Mouse (Mus musculus) testis, postnatal 14 days (tissue): ENCODE measurements around the gene Colec11.
A peak's percentile ranks its signal among the peaks of the same experiment; 100 is the strongest.

Experiments used
- DNase-seq: peaks from one replicate; pipeline ENCODE4 v3.0.0; 2021; ENCODE audit warnings: low spot score

Gene Colec11

DNA sequence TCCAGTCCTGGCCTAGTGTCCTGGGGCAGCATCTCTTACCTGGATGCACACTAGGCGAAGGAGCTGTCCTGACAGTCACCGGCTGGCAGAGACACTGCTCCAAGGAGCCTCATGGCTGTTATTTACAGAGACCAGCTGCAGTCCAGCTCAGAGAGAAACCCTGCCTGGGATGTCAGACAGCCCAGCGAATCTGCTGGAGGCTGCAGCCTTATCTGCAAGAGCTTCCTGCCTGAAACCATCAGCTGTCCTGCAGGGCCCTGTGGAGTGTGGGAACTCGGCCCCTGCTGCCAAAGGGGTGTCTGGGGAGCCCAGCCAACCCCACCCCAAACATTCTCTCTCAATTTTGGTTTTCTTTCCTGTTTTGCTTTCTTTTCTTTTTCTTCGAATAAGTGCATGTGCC is at the start of gene Colec11:
Gene Colec11 (minus strand): TSS at position 183 of the 400 bp plus-strand sequence.
- no peak for DNase-seq

DNA sequence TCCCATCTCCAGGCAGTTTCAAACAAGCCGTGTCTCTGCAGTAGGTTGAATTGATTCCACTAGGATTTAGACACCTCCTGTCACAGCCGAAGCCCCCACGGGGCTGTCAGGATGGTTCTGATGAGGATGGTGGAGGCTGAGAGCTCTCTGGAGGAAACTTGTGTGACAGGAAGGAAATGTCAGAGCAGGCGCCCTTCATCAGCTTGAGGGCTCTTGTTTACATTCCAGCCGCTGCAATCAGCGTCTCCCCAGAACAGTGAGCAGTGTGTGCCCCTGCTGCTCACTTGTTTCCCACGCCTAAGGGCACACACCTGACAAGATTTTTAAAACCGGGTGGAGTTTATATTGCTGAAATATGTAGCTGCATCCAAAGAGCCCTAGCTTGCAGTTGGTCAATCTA is 44.1 kb upstream of the Colec11 start:
- DNase-seq = no peak

DNA sequence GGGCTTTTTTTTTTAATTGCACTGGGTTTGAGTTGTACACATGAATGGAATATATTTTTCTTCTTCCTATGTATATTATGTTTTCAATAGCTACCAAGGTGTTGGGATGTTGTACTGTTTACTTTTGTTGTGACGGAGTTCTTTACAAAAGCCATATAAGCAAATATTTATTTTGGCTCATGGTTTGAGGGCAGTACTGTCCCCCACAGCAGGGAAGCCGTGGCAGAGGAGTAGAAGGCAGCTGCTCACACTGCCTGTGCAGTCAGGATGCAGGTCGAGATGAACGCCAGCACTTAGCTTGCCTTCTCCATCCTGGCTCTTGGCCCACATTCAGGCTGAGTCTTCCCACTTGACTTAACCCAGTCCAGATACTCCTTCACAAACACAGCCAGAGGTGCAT is 43.6 kb upstream of the Colec11 start:
- DNase-seq = no peak

DNA sequence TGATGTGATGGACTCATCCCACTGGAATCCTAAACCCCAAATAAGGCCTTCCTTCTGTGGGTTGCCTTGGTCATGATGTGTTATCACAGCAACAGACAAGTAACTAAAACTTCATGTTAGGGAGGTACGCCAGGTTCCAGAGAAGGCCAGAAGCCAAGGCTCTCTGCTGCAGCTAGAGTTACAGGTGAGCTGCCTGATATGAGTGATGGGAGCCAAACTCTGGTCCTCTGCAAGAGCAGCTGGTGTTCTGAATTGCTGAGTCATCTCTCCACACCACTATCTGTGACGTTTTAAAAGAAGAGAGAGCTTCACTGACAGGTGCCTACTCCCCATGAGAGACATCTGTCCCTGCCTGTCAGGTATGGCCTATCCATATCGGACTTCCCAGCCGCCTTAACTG is 39.5 kb upstream of the Colec11 start:
- DNase-seq = no peak

DNA sequence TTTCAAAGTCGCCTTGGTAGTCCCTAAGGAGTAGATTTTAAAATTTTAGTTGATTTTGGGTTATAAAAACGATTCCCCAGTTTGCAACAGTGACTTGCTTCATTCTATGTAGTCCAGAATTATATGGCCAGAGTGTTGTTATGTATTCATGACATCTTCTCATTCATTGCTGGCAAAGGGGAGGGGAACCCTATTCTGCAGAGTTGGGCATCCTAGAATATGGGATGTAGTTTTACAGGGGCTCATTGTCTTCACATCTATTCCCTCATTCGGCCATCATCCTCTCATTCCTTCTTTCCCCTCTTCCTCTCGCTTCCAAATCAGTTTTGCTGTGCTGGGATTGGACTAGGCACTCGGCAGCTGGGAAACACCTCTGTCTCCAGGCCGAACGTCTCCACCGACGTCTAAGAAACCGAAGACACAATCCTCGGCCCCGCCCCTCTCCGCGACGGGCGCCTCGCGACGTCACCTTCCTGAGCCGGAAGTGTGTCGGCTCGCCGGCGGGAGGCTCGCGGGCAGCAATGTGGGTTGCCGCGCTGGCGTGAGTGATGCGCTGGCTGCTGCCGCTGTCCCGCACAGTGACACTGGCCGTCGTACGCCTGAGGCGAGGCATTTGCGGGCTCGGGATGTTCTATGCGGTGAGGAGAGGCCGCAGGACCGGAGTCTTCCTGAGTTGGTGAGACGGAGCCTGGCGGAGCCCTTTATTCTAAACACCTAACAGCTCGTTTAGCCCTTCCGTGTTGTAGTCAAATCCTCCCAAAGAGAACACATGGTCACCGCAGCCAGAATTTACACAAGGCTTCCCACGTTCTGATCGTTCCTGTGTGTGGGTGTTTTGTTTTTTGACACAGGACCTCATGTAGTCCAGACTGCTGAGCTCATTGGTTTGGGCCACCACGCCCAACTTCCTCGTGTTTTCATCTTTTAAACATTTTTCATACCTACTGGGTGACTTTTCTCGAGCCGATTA is 26.2 kb upstream of the Colec11 start, which contains the start of gene Rnaseh1:
Gene Rnaseh1 (plus strand): TSS at position 462 of the 970 bp plus-strand sequence.
- DNase-seq = peak; percentile 89

DNA sequence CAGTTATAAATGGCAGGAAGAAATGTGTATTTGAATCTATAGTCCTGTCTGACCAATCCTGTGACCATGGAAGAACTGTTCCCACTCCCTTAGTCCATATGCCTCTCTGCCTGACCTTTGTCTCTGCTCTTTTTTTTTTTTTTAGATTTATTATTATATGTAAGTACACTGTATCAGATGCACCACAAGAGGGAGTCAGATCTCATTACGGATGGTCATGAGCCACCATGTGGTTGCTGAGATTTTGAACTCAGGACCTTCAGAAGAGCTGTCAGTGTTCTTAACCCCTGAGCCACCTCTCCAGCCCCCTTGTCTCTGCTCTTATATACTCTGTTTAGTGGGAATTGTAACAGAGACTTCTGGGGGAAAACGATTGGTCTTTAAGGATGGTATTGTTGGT is 15.6 kb upstream of the Colec11 start:
- no peak for DNase-seq

DNA sequence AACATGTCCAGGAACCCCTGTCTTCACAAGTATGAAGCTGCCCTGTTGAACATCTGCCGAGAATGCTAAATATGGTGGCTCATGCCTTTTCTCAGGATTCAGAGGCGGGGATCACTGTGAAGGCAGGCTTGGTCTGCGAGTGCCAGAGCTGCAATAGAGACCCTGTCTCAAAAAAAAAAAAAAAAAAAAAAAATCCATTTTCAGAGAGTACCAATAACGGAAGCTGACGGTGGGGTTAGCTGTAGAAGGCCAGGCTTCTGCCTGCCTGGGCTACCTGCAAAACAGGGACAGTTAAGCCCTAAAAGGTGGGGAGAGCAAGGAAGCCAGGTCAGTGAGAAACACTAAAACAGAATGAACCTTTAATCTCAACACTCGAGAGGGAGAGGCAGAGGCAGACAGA is 13.4 kb upstream of the Colec11 start:
- DNase-seq = no peak

DNA sequence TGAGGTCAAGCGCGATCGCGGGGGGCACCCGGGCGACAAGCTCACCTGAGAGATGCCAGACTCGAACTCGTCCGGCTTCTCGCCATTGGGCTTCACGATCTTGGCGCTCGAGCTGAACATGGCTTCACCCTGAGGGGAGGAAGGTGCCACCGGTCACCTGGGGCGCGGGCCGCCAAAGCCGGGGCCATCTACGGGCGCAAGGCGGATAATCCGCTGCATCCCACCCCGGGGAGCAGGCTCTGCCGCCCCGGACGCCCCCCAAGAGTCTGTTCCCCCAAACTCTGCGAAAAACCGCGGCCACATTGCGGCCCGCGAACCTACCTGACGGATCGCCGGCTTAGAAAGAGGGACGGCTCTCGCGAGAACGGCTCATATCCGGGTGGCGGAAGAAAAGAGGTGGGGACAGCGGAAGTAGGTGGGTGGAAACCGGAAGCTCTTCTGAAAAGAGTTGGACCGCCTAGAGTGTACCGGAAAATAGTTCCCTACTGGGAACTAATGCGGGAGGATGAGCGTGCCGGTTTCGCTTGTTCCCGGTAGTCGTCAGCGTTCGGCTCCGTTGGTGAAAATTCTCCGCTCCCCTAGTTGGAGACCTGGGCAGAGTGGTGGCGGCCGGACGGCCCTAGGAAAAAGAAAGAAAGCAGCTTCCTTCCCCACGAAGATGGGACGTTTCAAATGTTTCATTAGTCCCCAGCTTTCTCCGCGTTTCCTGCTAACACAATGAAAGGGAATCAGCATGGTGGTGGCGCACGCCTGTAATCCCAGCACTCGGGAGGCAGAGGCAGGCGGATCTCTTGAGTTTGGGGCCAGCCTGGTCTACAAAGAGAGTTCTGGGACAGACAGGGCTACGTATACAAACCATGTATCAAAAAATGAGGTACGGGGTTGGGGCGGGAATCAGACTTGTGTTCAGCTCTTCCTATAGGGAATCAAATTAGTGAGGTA is 12.6 kb upstream of the Colec11 start, which contains the start of gene Rps7:
Gene Rps7 (minus strand): TSS at position 419 of the 942 bp plus-strand sequence.
- DNase-seq = peak; percentile 95

DNA sequence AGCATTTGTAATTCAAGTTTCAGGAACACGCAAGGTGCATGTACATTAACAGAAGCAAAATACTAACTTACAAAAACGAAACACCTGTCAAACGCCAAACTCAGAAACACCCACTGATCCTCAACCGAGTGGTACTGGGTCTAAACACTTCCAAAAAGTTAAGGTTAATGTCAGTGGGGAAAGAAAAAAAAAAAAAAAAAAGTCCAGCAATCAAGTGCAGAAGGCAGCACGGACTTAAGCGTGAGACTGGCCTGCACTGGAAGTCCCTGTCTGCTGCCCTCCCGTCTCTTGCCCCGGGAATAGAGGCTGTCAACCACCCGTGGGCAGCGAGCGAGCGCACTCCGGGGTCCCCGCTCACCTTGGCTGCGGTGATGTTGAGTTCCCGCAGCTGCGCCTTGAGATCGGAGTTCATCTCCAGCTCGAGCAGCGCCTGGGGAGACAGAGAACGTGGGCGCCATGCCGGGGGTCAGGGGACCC is 11.9 kb upstream of the Colec11 start:
- no peak for DNase-seq

DNA sequence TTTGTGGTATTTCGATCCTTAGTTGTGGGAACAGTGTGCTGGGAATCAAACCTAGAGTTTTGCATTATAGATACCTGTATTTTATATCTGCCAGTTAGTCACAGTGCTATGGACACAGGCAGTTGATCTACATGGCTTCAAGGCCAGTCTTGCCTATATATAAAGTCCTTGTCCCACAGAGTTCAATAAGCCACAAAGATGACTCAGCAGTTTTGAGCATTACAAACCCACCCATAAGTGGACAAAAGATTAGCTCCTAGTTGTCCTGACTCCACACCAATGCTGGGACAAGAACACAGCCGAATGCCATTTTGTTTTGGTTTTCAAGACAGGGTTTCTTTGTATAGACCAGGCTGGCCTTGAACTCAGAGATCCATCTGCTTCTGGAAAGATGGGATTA is 5.3 kb upstream of the Colec11 start:
- no peak for DNase-seq

DNA sequence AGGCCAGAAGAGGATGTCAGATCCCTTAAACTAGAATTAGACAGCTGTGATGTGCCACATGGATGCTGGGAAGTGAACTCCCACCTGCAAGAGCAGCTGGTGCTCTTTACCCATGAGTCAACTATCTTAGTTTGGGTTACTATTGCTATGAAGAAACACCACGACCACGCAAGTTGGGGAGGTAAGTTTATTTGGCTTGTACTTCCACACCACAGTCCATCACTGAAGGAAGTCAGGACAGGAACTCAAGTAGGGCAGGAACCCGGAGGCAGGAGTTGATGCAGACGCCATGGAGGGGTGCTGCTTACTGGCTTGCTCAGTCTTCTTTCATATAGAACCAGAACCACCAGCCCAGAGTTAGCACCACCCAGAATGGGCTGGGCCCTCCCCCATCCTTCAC is 3.9 kb upstream of the Colec11 start:
- no peak for DNase-seq

DNA sequence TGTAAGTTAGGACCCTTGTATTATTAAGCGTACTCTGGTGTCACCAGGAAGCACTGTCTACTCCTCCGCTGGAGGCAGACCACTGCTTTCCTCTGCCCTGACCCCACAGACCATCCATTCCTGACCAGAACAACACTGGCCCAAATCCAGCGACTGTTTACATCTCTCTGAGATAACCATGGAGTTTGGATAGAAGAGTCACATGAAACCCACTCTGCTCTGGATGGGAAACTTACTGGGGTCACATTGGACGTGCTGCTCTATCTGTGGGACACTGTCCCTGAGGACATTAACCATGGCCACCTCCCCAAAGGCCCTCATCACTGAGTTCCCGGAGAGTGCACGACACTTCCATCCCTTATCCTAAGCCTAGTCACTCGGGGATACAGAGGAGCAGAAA is 2.2 kb upstream of the Colec11 start:
- no peak for DNase-seq

DNA sequence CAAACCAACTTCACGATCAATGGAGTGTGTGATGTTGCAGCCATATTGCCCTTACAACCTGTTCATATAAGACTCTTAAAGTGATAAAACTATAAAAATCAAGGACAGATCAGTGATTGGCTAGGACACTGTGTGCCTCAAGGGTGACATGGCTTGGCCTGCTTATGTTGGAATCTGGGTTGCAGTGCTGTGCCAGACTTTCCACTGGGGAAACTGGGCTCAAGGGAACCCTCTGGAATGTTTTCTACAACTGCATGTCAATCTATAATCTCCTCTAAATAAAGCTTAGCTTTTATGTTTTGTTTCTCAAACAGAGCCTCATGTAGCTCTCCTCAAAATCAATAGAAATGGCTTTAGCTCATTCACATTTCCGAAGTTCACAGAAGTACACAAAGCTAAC is 1.1 kb upstream of the Colec11 start:
- no peak for DNase-seq

DNA sequence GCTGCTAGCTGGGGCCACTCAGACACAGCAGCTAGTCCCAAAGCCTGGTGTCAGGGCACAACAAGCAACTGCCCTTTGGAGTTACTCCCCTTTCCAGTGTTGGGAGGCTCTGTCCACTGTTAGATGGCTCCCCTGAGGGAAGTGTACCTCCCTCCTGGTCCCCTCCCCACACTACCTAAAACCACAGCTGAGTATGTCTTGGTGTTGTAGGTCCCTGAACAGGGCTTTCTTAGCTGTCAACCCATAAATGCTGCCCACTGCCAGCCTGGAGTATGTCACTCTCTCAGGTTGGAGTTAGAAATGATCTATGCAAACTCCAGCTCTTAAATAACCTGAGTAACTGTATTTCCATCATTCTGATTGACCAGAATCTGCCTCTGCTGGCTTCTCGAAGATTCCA is 536 bp downstream of the Colec11 start:
- no peak for DNase-seq

DNA sequence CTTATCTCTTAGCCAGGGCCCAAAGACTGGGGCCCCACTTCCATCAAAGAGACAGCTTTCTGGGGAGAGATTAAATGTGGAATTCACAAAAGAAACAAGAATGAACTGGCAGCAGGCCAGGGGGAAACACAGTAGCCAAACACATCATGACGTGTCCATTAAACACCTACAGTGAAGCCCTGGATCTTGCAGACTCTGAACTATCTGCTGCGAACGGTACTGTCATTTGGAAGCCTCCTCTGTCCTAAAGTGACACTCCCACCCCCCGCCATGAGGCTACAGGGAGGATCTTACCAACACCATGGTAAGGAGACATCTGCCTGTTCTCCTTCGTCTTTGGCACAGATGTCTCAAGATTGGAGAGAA is 1.0 kb downstream of the Colec11 start:
- DNase-seq = no peak

DNA sequence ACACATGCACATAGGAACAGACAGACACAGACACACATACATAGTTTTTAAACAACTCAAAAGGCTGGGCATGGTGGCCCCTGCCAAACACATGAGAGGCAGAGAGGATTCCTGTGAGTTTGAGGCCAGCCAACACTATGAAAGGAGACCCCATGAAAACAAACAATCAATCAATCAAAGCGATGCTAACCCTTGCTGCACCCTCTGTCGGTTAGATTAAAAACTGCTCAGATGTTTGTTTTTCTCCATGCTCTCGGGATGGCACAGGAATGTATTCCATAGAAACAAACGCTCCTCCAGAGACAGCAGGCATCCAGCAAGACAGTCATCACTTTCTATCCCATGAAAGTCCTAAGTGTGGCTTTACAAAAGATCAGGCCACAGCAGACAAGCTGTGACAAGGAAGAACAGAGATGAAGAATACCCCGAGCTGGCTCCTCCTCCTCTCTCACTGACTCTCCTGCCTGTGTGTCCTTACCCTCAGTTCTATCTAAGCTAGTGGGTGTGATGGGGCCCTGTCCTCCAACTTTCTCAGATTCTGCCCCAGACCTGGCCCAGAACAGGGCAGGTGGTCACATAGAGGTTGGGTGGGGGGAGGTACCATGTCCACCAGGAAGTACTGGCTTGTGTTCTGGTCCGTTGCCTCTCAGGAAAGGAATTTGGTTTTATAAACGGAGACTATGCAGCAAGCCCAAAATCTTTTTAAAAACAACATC is 1.6 kb downstream of the Colec11 start:
- no peak for DNase-seq

DNA sequence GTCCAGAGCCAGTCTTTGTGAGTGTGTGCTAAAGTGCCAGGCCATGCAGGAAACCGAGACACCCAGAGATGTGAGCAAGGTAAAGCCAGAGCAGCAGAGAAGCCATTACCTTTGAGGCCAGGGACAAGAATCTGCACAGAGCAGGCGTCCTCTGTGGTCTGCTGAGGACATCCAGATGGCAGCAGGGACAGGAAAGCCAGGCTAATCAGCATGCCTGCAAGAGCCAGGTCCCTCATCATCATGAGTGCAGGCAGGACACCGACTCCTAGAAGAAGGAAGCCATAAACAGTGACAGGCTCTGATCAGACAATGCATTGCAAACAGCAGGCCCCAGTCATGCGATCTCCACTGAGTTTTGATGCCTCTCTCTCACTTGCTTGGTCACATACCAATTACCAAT is 5.9 kb downstream of the Colec11 start:
- DNase-seq = no peak

DNA sequence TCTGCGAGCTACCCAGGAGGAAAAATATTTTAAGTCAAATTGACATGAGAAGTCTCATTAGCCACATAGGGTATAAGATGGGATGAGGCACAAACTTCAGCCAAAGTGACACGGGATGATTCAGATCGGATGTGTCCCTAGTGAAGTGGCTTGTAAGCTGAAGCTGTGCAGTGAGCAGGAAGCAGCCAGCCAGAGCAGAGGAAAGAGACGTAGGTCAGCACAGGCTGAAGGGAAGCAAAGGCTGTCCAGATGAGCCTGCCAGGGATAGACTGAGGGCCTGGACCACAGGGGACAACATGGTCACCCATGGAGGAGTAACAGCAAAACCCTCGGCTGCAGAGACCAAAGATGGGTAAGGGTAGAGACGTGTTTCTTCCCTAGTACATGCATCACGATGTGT is 8.8 kb downstream of the Colec11 start:
- DNase-seq = no peak

DNA sequence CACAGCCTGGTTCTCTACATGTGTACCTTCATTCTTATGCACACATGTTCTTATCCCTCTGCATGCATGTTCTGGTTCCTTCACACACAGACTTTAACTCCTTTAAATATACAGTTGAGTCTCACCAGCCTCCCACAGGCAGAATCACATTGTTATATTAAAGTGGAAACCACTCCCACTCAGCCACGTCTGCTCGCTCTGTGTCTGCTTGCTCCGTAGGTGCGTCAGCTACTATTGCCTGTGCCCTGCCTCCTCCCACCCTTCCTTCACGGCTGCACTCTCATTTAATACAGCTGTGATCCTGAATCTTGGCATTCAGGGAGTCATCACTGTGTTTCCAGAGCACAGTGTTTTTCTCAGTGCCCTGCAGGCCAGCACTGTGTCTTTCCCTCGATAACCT is 10.8 kb downstream of the Colec11 start:
- DNase-seq = no peak

DNA sequence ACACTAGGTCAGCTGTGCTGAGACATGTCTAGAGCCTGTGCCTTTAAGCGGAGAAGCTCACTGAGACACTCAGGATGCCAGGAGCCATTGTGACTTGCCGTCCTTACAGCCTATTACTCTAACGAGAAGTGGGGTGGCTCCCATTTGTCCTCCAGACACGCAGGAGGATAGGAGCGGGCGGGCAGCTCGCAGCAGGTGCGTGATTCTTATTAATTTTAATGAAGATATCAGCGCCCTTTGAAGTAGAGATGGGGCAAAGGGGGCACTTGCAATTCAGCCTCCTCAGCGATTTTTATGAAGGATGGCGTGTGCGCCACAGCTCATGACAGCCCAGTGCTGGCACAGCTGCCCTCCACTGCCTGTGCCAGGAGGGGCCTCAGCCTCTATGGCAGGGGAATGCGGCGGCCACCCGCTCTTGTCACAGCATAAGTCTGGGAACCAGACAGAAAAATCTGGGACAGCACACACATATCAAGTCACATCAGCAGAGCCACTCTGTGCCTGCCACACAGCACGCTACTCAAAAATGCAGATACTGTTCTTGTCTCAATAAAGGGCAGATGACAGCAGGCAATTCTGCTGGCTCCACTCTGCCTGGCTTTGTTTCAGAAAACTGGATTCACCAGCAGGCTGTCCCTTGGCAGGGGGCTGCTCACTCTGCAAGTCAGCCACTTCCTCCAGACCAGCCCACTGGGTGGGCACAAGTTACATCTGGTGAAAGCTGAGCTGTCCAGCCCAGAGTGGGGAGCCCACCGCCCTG is 15.5 kb downstream of the Colec11 start:
- no peak for DNase-seq

DNA sequence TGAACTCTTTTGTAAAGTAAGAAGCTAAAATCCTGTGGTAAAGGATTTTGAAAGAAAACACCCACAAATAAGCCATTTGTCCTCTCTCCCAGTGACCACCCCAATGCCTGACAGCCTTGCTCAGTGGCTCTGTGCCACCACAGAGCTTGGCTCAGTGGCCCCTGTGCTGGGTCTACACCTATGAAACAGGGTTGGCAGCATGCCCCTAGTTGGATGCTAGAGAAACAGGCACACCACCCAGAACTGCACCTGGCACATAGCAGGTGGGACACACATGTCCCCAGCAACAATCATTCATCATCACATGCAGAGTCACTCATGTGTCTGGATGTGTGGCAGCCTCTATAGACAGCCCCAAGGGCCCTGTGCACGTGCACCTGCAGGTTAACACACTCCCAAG is 19.7 kb downstream of the Colec11 start:
- DNase-seq = no peak
